Mouse (Mus musculus) kidney, adult 2 months (tissue): ENCODE data around the gene Kank2.

Experiments
- CTCF ChIP-seq: fragments of 200-500 bp; conservative IDR thresholded peaks from 2 replicates; pipeline ENCODE4 v1.5.1; 2011; ENCODE audit warnings: low read depth, mild to moderate bottlenecking, control low read depth, low read length, moderate library complexity, mixed read lengths; ENCODE audit not compliant: insufficient read depth, insufficient read length
- POLR2A ChIP-seq: fragments of 200-500 bp; IDR thresholded peaks from one replicate; pipeline ENCODE4 v1.6.1; 2011; ENCODE audit warnings: low read depth, low read length, control low read depth

GRCm38 (mm10) chr9:21842391-21842790, 43.8 kb upstream of the Kank2 start:
- TF ChIP-seq CTCF (no peak), POLR2A (no peak)
